Mouse (Mus musculus): ENCODE results near the gene Nxf3.

- no peak for TF ChIP-seq POLR2A (IDR thresholded peaks at IDR 0.05; ENCODE audit: low read depth, low read length)
- TF ChIP-seq CTCF (IDR thresholded peaks at IDR 0.05; ENCODE audit: borderline replicate concordance, insufficient read depth, low read length) = no peak
Observed at GRCm38 (mm10) chrX:136104724-136105088, 19.7 kb upstream of the Nxf3 start.

Data from embryonic fibroblast, embryonic 13.5 days (primary cell).